Mouse (Mus musculus): ENCODE results near the gene Oaz1. TPM values are rescaled to one million over a fixed set of nuclear protein-coding genes. Genes with fewer than 3 reads are reported as not detected.

Oaz1 gene
- polyA plus RNA-seq, 1 experiment = 1,494 TPM

GRCm38 (mm10) chr10:80805322-80805721 lies 21.1 kb upstream of the Oaz1 start:
- Histone ChIP-seq H3K27me3 (ENCODE audit: control insufficient read depth, insufficient read depth, insufficient read length) (no peaks in the 10 kb centered on the region), H3K79me3 (ENCODE audit: low read depth) (peaks cover 18% of the 10 kb centered on the region), H3K79me2 (ENCODE audit: control insufficient read depth, insufficient read depth) (peaks cover 21% of the 10 kb centered on the region), H3K4me3 (ENCODE audit: insufficient read depth, poor library complexity, severe bottlenecking) (no peak overlapping the region), H3K36me3 (ENCODE audit: control insufficient read depth, insufficient read depth) (peaks cover 58% of the 10 kb centered on the region), H3ac (ENCODE audit: control insufficient read depth, insufficient read length, low read depth) (no peak overlapping the region)
- no peak for TF ChIP-seq FOSL1 (IDR thresholded peaks at IDR 0.05; ENCODE audit: insufficient read depth, low read length, poor library complexity, severe bottlenecking)

GRCm38 (mm10) chr10:80805925-80806324 lies 20.5 kb upstream of the Oaz1 start:
- peaks cover 12% of the 10 kb centered on the region for H3K79me3 ChIP-seq (ENCODE audit: low read depth)
- no peak for TF ChIP-seq CEBPB (IDR thresholded peaks at IDR 0.05; ENCODE audit: low read depth)
- peak; percentile 24 for TF ChIP-seq CTCF (IDR thresholded peaks at IDR 0.05; ENCODE audit: control insufficient read depth, insufficient read depth, insufficient read length)
- H3K4me3 ChIP-seq (ENCODE audit: insufficient read depth, poor library complexity, severe bottlenecking) = no peak overlapping the region
- H3K36me3 ChIP-seq (ENCODE audit: control insufficient read depth, insufficient read depth) = peaks cover 52% of the 10 kb centered on the region
- no peaks in the 10 kb centered on the region for H3K27me3 ChIP-seq (ENCODE audit: control insufficient read depth, insufficient read depth, insufficient read length)
- H3K79me2 ChIP-seq (ENCODE audit: control insufficient read depth, insufficient read depth) = peaks cover 15% of the 10 kb centered on the region
- no peak overlapping the region for H3ac ChIP-seq (ENCODE audit: control insufficient read depth, insufficient read length, low read depth)

- Histone ChIP-seq H3K79me2 (ENCODE audit: control insufficient read depth, insufficient read depth) (peaks cover 10% of the 10 kb centered on the region), H3ac (ENCODE audit: control insufficient read depth, insufficient read length, low read depth) (no peak overlapping the region), H3K79me3 (ENCODE audit: low read depth) (peaks cover 7% of the 10 kb centered on the region), H3K27me3 (ENCODE audit: control insufficient read depth, insufficient read depth, insufficient read length) (no peaks in the 10 kb centered on the region), H3K36me3 (ENCODE audit: control insufficient read depth, insufficient read depth) (peaks cover 47% of the 10 kb centered on the region), H3K4me3 (ENCODE audit: insufficient read depth, poor library complexity, severe bottlenecking) (no peak overlapping the region)
- TF ChIP-seq MYOG (IDR thresholded peaks at IDR 0.05; ENCODE audit: control insufficient read depth, extremely low read depth, insufficient read length) (no peak), MYOD1 (IDR thresholded peaks at IDR 0.05; ENCODE audit: control insufficient read depth, insufficient read length, low read depth) (no peak)
Measured at GRCm38 (mm10) chr10:80806341-80807056, 20.0 kb upstream of the Oaz1 start.

- H3K4me3 ChIP-seq (ENCODE audit: insufficient read depth, poor library complexity, severe bottlenecking) = no peak overlapping the region
- H3K79me3 ChIP-seq (ENCODE audit: low read depth) = peaks cover 1% of the 10 kb centered on the region
- H3ac ChIP-seq (ENCODE audit: control insufficient read depth, insufficient read length, low read depth) = no peak overlapping the region
- TF ChIP-seq USF1 (IDR thresholded peaks at IDR 0.05; ENCODE audit: low read depth) = no peak
- TF ChIP-seq FOSL1 (IDR thresholded peaks at IDR 0.05; ENCODE audit: insufficient read depth, low read length, poor library complexity, severe bottlenecking) = no peak
- TF ChIP-seq MAX (IDR thresholded peaks at IDR 0.05) = no peak
- no peak for TF ChIP-seq MYOD1 (IDR thresholded peaks at IDR 0.05; ENCODE audit: control insufficient read depth, insufficient read length, low read depth)
- TF ChIP-seq CEBPB (IDR thresholded peaks at IDR 0.05; ENCODE audit: low read depth) = no peak
- TF ChIP-seq MYOG (IDR thresholded peaks at IDR 0.05; ENCODE audit: control insufficient read depth, extremely low read depth, insufficient read length) = no peak
- no peak for TF ChIP-seq CTCF (IDR thresholded peaks at IDR 0.05; ENCODE audit: control insufficient read depth, insufficient read depth, insufficient read length)
- no peaks in the 10 kb centered on the region for H3K27me3 ChIP-seq (ENCODE audit: control insufficient read depth, insufficient read depth, insufficient read length)
- peaks cover 40% of the 10 kb centered on the region for H3K36me3 ChIP-seq (ENCODE audit: control insufficient read depth, insufficient read depth)
- H3K79me2 ChIP-seq (ENCODE audit: control insufficient read depth, insufficient read depth) = peaks cover 3% of the 10 kb centered on the region
Measured at GRCm38 (mm10) chr10:80807057-80807627, 19.3 kb upstream of the Oaz1 start.

GRCm38 (mm10) chr10:80808099-80808984 lies 18.1 kb upstream of the Oaz1 start:
- H3K27me3 ChIP-seq (ENCODE audit: control insufficient read depth, insufficient read depth, insufficient read length) = no peaks in the 10 kb centered on the region

More at GRCm38 (mm10) chr10:80808099-80808984, 18.1 kb upstream of the Oaz1 start:
- no peak overlapping the region for H3ac ChIP-seq (ENCODE audit: control insufficient read depth, insufficient read length, low read depth)
- H3K79me3 ChIP-seq (ENCODE audit: low read depth) = no peaks in the 10 kb centered on the region
- TF ChIP-seq USF1 (IDR thresholded peaks at IDR 0.05; ENCODE audit: low read depth) (no peak), MYOD1 (IDR thresholded peaks at IDR 0.05; ENCODE audit: control insufficient read depth, insufficient read length, low read depth) (no peak), MAX (IDR thresholded peaks at IDR 0.05) (no peak), CEBPB (IDR thresholded peaks at IDR 0.05; ENCODE audit: low read depth) (no peak), FOSL1 (IDR thresholded peaks at IDR 0.05; ENCODE audit: insufficient read depth, low read length, poor library complexity, severe bottlenecking) (no peak), MYOG (IDR thresholded peaks at IDR 0.05; ENCODE audit: control insufficient read depth, extremely low read depth, insufficient read length) (no peak), CTCF (IDR thresholded peaks at IDR 0.05; ENCODE audit: control insufficient read depth, insufficient read depth, insufficient read length) (no peak)
- H3K36me3 ChIP-seq (ENCODE audit: control insufficient read depth, insufficient read depth) = peaks cover 28% of the 10 kb centered on the region
- H3K79me2 ChIP-seq (ENCODE audit: control insufficient read depth, insufficient read depth) = no peaks in the 10 kb centered on the region
- H3K4me3 ChIP-seq (ENCODE audit: insufficient read depth, poor library complexity, severe bottlenecking) = no peak overlapping the region
